Mouse (Mus musculus): Measurements from ENCODE around the gene Gm10197. TPM values are rescaled to one million over a fixed set of nuclear protein-coding genes. Genes with fewer than 3 reads are reported as not detected.

The Gm10197 gene
- total and polyA plus RNA-seq, 2 experiments from 2014 or later: not detected

GRCm38 (mm10) chr19:53389417-53389816 is 17.9 kb upstream of the Gm10197 start:
- Histone ChIP-seq H3K27me3 (ENCODE audit: control insufficient read depth, insufficient read depth, low read length) (no peaks in the 10 kb centered on the region), H3K27ac (ENCODE audit: low read depth) (peak overlapping the region; percentile 100), H3K36me3 (replicated peaks; ENCODE audit: control insufficient read depth, insufficient read depth, low read length) (peaks cover 41% of the 10 kb centered on the region), H3K4me1 (ENCODE audit: control insufficient read depth, insufficient read depth) (peaks cover 10% of the 10 kb centered on the region; the same call in 1 of the 2 replicates), H3K9ac (replicated peaks; ENCODE audit: low read depth, low read length) (peak overlapping the region; percentile 99), H3K4me3 (ENCODE audit: low read depth, low read length) (peak overlapping the region; percentile 100), H3K4me2 (ENCODE audit: low read depth, low read length) (peak overlapping the region; percentile 90), H3K9me3 (replicated peaks; ENCODE audit: control insufficient read depth, low read length) (no peaks in the 10 kb centered on the region)
- WGBS: 20% methylated on average over 6 of the region's 6 CpGs
- no peak for TF ChIP-seq CTCF (IDR thresholded peaks at IDR 0.05; ENCODE audit: low read depth)
- TF ChIP-seq EP300 (IDR thresholded peaks at IDR 0.05; ENCODE audit: low read depth): no peak
- ATAC-seq (ENCODE audit: insufficient read depth, low read depth) (no peak), DNase-seq (ENCODE audit: low spot score) (no peak)

- H3K9me3 ChIP-seq (replicated peaks; ENCODE audit: control insufficient read depth, low read length): no peaks in the 10 kb centered on the region
- ATAC-seq (ENCODE audit: insufficient read depth, low read depth) (no peak), DNase-seq (ENCODE audit: low spot score) (no peak)
- peaks cover 87% of the 10 kb centered on the region for H3K36me3 ChIP-seq (replicated peaks; ENCODE audit: control insufficient read depth, insufficient read depth, low read length)
- no peak overlapping the region for H3K4me2 ChIP-seq (ENCODE audit: low read depth, low read length)
- TF ChIP-seq CTCF (IDR thresholded peaks at IDR 0.05; ENCODE audit: low read depth): no peak
- TF ChIP-seq EP300 (IDR thresholded peaks at IDR 0.05; ENCODE audit: low read depth): no peak
- H3K27me3 ChIP-seq (ENCODE audit: control insufficient read depth, insufficient read depth, low read length): no peaks in the 10 kb centered on the region
- H3K9ac ChIP-seq (replicated peaks; ENCODE audit: low read depth, low read length): no peak overlapping the region
- no peaks in the 10 kb centered on the region for H3K4me1 ChIP-seq (ENCODE audit: control insufficient read depth, insufficient read depth)
- WGBS: 62% methylated on average over 15 of the region's 15 CpGs
- no peak overlapping the region for H3K4me3 ChIP-seq (ENCODE audit: low read depth, low read length)
- H3K27ac ChIP-seq (ENCODE audit: low read depth): no peak overlapping the region
Measured at GRCm38 (mm10) chr19:53383336-53383735, 11.8 kb upstream of the Gm10197 start.

- Histone ChIP-seq H3K4me2 (ENCODE audit: low read depth, low read length) (no peak overlapping the region), H3K4me1 (ENCODE audit: control insufficient read depth, insufficient read depth) (no peaks in the 10 kb centered on the region), H3K9ac (replicated peaks; ENCODE audit: low read depth, low read length) (no peak overlapping the region), H3K27ac (ENCODE audit: low read depth) (no peak overlapping the region), H3K9me3 (replicated peaks; ENCODE audit: control insufficient read depth, low read length) (no peaks in the 10 kb centered on the region), H3K4me3 (ENCODE audit: low read depth, low read length) (no peak overlapping the region), H3K27me3 (ENCODE audit: control insufficient read depth, insufficient read depth, low read length) (no peaks in the 10 kb centered on the region), H3K36me3 (replicated peaks; ENCODE audit: control insufficient read depth, insufficient read depth, low read length) (peaks cover 67% of the 10 kb centered on the region)
- TF ChIP-seq EP300 (IDR thresholded peaks at IDR 0.05; ENCODE audit: low read depth): no peak
- no peak for TF ChIP-seq CTCF (IDR thresholded peaks at IDR 0.05; ENCODE audit: low read depth)
- no peak for ATAC-seq (ENCODE audit: insufficient read depth, low read depth)
- WGBS: 89% methylated on average over 10 of the region's 10 CpGs
- no peak for DNase-seq (ENCODE audit: low spot score)
Measured at GRCm38 (mm10) chr19:53378421-53378820, 6.9 kb upstream of the Gm10197 start.

DNA sequence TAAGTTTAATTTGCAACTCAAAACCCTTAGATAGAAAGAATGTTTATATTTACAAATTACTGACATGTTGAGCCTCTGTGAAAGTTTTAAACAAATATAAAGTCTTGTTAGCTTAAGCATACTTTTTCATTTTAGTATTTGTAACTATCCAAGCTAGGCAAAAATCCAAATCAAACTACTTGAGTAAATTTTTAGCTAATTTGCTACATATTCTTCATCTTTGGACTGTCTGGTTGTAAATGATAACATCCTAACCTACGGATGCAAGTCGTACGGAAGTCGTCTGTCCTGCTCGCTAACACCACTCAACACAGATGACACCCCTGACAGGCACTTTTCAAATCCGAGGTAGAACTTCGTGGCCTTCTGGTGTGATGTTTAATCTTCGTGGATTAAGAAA is 6.1 kb upstream of the Gm10197 start:
- H3K36me3 ChIP-seq (replicated peaks; ENCODE audit: control insufficient read depth, insufficient read depth, low read length): peaks cover 63% of the 10 kb centered on the region

GRCm38 (mm10) chr19:53375816-53376215 is 4.2 kb upstream of the Gm10197 start:
- Histone ChIP-seq H3K9me3 (replicated peaks; ENCODE audit: control insufficient read depth, low read length) (no peaks in the 10 kb centered on the region), H3K27ac (ENCODE audit: low read depth) (no peak overlapping the region), H3K9ac (replicated peaks; ENCODE audit: low read depth, low read length) (no peak overlapping the region), H3K4me1 (ENCODE audit: control insufficient read depth, insufficient read depth) (no peaks in the 10 kb centered on the region), H3K4me3 (ENCODE audit: low read depth, low read length) (no peak overlapping the region), H3K4me2 (ENCODE audit: low read depth, low read length) (no peak overlapping the region), H3K36me3 (replicated peaks; ENCODE audit: control insufficient read depth, insufficient read depth, low read length) (peaks cover 61% of the 10 kb centered on the region), H3K27me3 (ENCODE audit: control insufficient read depth, insufficient read depth, low read length) (no peaks in the 10 kb centered on the region)
- no peak for TF ChIP-seq CTCF (IDR thresholded peaks at IDR 0.05; ENCODE audit: low read depth)
- no peak for TF ChIP-seq EP300 (IDR thresholded peaks at IDR 0.05; ENCODE audit: low read depth)
- DNase-seq (ENCODE audit: low spot score) (no peak), ATAC-seq (ENCODE audit: insufficient read depth, low read depth) (no peak)
- 96% methylated on average over 9 of the region's 9 CpGs for WGBS

More for the DNA sequence above, 6.1 kb upstream of the Gm10197 start:
- Histone ChIP-seq H3K4me3 (ENCODE audit: low read depth, low read length) (no peak overlapping the region), H3K9ac (replicated peaks; ENCODE audit: low read depth, low read length) (no peak overlapping the region), H3K4me1 (ENCODE audit: control insufficient read depth, insufficient read depth) (no peaks in the 10 kb centered on the region), H3K4me2 (ENCODE audit: low read depth, low read length) (no peak overlapping the region), H3K9me3 (replicated peaks; ENCODE audit: control insufficient read depth, low read length) (no peaks in the 10 kb centered on the region), H3K27ac (ENCODE audit: low read depth) (no peak overlapping the region), H3K27me3 (ENCODE audit: control insufficient read depth, insufficient read depth, low read length) (no peaks in the 10 kb centered on the region)
- TF ChIP-seq CTCF (IDR thresholded peaks at IDR 0.05; ENCODE audit: low read depth) (no peak), EP300 (IDR thresholded peaks at IDR 0.05; ENCODE audit: low read depth) (no peak)
- 78% methylated on average over 8 of the region's 8 CpGs for WGBS
- no peak for DNase-seq (ENCODE audit: low spot score)
- no peak for ATAC-seq (ENCODE audit: insufficient read depth, low read depth)

- Histone ChIP-seq H3K27ac (ENCODE audit: low read depth) (no peak overlapping the region), H3K9ac (replicated peaks; ENCODE audit: low read depth, low read length) (no peak overlapping the region), H3K4me1 (ENCODE audit: control insufficient read depth, insufficient read depth) (no peaks in the 10 kb centered on the region), H3K36me3 (replicated peaks; ENCODE audit: control insufficient read depth, insufficient read depth, low read length) (peaks cover 55% of the 10 kb centered on the region), H3K4me3 (ENCODE audit: low read depth, low read length) (no peak overlapping the region), H3K27me3 (ENCODE audit: control insufficient read depth, insufficient read depth, low read length) (no peaks in the 10 kb centered on the region), H3K9me3 (replicated peaks; ENCODE audit: control insufficient read depth, low read length) (no peaks in the 10 kb centered on the region), H3K4me2 (ENCODE audit: low read depth, low read length) (no peak overlapping the region)
- no peak for TF ChIP-seq CTCF (IDR thresholded peaks at IDR 0.05; ENCODE audit: low read depth)
- TF ChIP-seq EP300 (IDR thresholded peaks at IDR 0.05; ENCODE audit: low read depth): no peak
- ATAC-seq (ENCODE audit: insufficient read depth, low read depth): no peak
- 93% methylated on average over 6 of the region's 6 CpGs for WGBS
- DNase-seq (ENCODE audit: low spot score): no peak
Measured at GRCm38 (mm10) chr19:53375299-53375698, 3.7 kb upstream of the Gm10197 start.
